Mouse (Mus musculus): ENCODE data around the gene Bmt2.

Gene Bmt2

DNA sequence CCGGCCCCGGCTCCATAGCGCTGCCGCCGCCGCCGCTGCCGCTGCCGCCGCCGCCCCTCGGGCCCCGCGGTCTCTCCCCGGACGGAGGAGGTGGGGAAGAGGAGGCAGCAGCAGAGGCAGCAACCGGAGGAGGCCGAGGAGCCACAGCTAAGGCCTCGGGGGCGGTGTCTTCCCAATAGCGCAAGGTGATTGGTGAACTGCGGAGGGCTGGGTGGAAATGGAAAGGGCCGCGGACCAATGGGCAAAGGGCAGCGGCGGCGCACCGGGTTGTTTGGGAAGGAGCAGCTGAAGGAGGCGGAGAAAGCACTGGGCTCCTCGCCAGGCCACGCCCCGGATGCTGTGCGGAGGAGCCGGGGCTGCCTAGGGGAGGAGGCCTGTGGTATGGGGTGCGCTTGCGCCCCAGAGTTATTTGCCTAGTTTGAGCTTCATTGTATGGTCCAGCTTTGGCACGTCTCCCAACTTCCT lies at the start of gene Bmt2:
Bmt2 (minus strand) TSS at position 149 of the 465 bp plus-strand sequence.
- peak; percentile 99 for DNase-seq (ENCODE audit: low spot score in 2 of 2)

DNA sequence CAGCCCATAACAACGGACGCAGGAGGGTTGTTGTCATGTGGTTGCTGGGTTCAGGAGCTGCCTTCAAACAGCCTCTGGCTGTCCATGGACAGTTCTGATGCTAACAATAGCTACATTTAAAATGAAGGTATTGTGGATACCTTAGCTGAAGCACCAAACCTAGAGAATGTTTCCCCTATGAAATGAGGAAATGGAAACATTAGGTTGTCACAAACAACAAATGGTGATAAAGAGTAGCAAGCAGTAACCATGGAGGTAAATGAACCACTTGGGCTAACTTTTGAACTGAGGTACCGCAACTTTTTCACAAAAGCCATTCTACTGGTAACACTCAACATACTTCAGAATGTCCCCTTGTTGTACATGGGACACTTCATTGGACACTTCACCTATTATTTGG lies 44.4 kb upstream of the Bmt2 start:
- DNase-seq (ENCODE audit: low spot score in 2 of 2) = no peak

DNA sequence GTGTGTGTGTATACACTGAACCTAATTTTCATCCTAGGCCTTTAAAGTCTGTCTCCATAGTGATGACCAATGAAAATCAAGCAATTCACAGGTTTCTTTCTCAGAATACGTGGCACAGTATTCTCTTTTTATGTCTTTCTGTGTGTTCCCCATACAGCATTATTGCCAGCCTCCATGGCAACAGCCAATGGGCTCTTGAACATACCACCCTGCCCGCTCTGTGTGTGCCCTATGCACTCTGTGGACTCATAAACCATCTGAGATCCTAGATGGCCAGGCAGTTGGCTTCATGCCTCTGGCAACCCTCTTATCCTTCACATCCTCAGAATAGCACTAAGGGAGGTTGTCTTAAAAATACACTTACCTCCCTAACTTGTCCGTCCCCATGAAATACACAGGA lies 37.1 kb upstream of the Bmt2 start:
- DNase-seq (ENCODE audit: low spot score in 2 of 2) = no peak

DNA sequence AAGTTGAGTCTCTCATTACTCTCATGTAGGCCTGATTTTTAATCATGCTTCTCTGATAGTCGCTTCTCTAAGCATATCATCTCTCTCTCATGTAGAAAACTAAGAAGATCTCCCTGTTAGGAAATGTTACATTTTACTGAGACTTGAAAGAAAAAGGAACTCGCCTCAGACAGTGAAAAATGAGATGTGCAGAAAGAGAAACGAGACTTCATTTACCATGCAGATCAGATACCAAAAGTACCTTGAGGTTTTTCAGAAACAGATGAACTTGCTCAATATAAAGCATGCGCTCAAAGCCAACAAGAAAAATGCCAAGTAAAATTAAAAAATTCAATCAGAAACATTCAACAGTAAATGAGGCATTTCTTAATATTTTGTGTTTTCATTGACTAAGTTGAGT lies 19.1 kb upstream of the Bmt2 start:
- no peak for DNase-seq (ENCODE audit: low spot score in 2 of 2)

DNA sequence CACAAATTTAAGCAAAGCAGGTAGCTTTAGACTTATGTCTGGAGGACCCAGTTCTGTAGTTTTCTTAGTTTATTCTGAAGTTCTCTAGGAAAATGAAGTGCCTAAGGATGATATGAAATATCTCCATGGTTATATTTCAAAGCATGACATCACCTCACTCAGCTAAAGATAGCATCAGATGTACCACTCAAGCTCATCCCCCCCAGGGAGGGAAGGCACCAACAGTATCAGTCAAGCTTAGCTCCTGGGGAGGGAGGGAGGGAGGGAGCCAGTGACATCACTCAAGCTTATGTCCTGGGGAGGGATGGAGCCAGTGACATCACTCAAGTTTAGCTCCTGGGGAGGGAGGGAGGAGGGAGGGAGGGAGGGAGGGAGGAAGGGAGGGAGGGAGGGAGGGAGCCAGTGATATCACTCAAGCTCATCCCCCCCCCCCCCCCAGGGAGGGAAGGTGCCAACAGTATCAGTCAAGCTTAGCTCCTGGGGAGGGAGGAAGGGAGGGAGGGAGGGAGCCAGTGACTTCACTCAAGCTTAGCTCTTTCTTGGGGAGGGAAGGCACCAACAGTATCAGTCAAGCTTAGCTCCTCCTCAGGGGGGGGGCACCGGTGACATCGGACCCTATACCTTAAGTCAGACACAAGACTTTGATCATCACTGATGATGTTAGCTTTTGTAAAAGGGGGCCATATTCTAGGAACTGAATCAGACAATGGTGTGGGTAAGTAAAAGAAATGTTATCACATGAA lies 17.5 kb upstream of the Bmt2 start:
- DNase-seq (ENCODE audit: low spot score in 2 of 2) = no peak

DNA sequence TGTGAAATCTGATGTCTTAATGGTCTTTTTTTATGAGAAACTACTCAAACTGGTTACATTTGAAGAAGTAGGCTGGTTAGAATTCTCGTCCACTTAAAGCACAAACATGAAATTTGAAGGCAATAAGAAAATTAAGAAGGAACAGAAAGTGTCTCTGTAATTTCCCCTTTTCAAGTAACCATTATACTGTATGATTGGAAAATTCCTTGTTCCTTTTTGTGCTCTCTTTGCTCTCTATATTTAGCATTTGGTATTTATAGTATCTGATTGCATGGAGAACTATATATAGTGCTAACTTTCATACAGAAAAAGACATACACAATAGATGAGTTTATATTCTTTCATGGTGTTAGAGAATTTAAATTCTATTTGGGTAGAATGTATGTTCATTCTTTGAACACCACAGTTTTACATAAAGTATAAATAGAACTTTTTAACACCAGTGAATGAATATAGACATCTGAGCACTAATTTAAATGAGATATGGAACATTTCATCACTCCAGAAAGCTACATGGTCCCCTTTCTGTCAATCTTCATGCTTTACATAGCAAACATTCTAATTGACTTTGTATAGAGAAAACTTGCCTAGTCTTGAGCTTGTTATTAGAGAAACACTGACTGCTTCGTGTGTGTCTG lies 14.0 kb upstream of the Bmt2 start:
- no peak for DNase-seq (ENCODE audit: low spot score in 2 of 2)

DNA sequence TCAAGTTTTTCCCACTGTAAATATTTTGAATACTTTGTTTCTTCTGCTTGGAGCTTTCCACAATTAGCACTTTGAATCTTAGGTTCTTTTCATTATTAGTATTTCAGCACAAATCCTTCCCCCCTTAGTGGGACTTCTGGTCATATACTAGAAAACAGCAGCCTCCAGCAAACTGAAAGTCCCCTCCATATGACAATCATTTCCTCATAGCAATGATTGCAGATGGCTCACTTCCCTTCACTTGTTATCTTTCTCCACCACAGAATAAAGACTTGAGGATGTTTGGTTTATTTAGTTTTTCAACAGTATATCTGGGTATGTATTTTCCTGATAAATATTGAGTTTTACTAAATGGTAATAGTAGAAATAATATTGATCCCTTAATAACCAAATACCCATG lies 12.6 kb upstream of the Bmt2 start:
- no peak for DNase-seq (ENCODE audit: low spot score in 2 of 2)

DNA sequence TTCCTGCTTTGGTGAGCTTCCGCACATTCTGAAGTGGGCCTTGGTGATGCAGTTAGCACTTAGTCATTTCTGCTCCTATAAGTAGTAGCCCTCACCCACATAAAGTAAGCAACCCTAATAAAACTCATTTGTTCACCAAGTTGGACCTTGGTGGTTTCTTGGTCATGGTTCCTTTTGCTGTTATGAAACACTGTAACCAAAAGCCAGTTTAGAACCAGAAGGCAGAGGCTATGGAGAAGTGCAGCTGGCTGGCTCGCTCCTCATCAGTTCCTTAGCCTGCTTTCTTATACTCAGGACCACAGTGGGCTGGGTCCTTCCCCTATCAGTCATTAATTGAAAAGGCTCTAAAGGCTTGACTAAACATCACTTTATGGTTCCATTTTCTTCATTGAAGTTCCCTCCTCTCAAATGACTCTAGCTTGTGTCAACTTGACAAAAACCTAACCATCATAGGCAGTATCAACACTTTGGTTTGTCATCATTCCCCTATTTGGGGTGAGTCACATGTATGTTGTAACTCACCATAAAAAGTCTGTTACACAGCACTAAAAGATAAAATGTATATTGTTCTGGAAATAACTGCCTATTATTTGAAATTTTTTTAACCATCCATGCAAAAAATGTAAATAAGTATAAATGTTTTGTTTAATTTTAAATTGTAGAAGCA lies 6.3 kb upstream of the Bmt2 start:
- DNase-seq (ENCODE audit: low spot score in 2 of 2) = no peak

DNA sequence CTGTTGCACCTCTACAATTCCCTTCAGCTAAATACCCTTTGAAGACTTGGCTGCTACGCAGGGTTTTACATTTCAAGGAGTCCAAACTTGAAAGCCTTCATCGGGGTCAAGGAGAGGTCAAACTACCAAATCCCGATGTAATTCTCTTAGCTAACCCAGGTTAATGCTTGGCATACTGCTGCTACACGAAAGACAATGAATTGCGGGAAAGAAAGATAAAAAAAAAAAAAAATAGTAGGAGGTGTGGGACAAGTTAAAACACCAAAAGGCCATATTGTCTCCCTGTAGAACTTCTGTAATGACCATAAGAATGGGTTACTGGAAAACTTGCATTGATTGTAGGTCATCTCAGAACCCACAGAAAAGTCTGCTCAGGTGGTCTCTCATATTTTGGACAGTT lies 583 bp upstream of the Bmt2 start:
- no peak for DNase-seq (ENCODE audit: low spot score in 2 of 2)

DNA sequence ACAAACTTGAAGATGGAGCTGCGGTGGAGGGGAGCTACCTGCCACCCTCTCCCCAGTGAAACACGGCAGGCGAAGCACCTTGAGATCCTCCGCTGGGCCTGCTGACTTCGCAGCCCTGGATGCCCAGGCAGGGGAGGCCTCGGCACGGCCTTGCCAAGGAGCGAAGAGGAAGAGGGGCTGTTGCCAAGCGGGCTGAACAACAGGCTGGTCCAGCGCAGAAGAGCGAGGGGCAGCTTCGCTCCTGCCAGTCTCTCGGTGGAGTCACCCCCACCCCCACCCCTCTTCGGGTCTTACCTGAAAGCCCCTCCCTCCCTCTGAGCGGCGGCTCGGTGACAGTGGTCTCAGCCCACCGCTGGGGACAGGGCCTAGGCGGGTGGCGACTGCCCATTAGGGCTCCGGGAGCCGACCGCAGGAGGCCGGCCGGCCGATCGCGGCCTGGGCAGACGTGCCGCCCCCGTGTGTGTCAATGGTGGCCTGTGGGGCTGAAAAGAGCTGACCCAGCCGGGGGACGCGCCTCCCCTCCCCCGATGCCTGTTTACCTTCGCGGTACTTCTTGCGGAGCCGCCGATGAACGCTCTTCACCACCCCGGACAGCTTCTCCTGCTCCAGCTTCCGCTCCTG lies 515 bp downstream of the Bmt2 start:
- DNase-seq (ENCODE audit: low spot score in 2 of 2) = peak; percentile 25 to 56

DNA sequence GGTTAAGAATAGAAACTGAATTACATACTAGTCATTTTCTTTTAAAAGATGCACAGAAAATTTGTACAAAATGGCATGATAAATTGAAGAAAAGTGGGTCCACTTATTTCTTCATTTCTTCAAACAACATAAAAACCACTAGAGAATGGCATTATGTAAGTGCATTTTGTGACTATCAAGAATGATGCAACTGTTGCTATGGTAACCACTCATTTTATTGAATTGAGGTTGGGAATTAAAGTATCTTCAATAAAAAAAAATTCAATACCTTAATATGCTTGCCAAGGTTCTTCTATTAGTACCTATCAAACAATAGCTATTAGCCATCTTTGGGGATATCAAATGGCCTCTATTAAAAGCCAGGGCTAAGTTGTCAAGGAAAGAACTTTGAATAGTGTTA lies 1.6 kb downstream of the Bmt2 start:
- no peak for DNase-seq (ENCODE audit: low spot score in 2 of 2)

DNA sequence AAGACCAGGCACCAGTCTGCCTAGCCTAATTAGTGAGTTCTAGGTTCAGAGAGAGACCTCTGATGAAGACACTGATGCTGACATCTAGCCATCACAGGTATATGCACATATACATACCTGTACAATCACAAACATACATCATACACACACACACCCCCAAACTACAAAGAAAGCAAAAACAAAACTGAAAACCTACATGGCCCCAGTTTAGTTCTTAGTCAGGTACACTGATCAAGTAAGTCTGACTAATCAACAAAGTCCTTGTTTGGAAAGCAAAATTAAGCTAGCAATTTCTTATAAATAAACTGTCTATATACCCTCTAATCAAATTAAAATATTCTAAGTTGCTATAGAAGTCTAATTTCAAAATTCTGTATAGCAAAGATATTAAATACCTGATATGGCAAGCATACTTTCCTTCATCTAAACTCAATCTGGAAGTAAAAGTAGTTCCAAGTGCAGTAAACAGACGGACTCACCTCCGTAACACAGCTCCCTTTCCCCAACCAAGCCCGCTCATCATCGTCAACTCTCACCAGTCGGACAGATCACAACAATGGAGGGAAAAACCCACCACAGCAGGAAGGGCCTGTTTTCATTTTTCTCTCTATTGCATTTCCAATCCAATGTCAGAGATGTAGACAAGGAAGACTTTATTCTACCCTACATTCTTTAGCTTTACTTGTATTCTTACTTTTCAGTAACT lies 3.0 kb downstream of the Bmt2 start:
- no peak for DNase-seq (ENCODE audit: low spot score in 2 of 2)

DNA sequence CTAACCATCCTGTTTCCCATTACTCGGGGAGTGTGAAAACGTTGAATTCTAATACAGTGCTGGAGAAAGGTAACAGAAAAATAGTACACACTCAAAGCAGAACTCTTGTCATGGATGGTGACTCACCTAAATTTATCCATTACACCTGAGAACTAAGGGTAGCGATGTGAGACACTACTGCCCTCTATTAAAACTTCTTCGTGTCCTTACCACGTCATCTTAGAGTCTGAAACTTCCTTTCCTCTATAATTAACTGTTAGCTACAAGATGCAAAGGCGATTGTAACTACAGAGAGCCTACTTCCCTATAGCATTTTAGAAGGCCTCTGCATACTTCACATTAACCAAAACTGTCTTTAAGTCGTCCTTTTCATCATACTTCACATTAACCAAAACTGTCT lies 12.1 kb downstream of the Bmt2 start:
- DNase-seq (ENCODE audit: low spot score in 2 of 2) = no peak

DNA sequence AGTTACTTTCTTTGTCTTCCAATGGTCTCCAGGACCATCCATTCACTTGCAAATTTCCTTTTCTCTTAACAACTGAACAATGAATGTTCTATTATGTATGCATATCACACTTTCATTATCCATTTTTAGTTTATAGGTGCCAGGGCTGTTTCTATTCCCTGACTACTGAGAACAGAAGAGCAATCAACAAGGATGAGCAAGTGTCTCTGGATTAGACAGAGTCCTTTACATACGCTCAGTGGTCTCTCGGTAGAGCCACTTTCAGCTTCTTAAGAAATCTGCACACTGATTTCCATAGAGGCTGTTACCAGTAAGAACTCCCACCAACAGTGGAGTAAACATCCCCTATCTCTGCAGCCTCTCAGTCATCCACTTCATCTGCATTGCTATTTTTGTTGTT lies 19.8 kb downstream of the Bmt2 start:
- DNase-seq (ENCODE audit: low spot score in 2 of 2) = no peak

DNA sequence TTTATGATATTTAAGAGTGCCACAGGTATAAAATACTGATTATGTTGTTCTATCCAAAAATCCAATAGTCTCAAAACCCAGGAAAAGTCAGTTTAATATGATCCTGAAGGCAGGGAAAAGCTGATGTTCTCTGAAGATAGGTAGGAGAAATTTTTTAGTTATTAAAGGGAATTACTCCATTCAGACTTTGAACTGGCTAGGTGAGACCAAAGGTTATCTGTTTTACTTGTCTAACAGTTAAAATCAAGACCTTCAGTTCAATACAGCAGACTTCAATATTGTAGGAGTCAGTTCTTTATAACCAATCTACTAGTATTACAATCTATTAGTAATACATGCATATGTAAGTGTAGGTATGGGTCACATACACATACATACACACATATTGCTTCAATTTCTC lies 23.7 kb downstream of the Bmt2 start:
- DNase-seq (ENCODE audit: low spot score in 2 of 2) = no peak

DNA sequence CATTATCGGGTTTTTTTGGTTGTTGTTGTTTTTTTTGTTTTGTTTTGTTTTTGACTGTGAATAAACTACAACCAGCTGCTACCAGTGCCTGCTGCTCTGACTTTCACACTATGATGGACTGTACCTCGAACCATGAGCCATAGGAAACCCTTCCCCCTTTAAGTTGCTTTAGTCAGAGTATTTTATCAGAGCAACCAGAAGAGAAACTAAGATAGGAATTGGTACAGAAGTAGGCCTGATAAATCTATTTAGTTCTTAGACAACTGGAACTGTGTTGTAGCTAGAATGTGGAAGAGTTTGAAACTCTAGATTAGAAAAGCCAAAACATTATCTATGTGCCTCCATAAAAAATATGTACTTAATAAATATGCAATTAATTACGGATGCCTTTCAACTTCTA lies 25.5 kb downstream of the Bmt2 start:
- no peak for DNase-seq (ENCODE audit: low spot score in 2 of 2)

DNA sequence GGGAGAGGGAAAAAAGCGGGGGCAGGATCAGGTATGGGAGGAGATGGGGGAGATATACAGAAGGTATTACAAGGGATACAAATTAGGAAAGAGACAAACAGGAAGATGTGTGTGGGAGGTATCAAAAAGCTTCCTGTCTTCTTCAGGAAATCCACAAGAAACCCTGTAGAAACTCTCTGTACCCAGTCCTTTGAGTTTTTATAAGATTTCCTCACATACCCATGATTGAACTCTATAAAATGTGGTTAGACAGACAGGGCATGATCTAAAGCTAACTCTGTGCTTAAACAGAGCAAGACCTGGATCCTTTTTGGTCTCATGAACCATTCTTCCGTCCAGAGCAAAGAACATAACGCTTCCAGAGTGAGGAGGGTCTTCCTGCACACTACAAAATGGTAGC lies 26.9 kb downstream of the Bmt2 start:
- no peak for DNase-seq (ENCODE audit: low spot score in 2 of 2)

DNA sequence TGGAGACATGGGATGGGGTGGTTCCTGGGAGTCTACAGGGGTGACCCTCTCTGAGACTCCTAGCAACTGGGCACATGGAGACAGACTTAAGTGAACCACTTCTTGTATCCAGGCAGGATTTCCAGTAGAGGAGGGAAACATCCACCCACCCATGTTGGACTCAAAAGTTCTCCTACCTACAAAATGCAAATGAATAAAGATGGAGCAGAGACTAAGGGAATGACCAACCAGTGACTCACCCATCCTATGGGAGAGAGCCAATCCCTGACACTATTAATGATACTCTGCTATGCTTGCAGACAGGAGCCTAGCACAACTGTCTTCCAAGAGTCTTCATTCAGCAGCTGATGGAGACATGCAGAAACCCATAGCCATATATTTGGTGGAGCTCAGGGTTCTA lies 29.5 kb downstream of the Bmt2 start:
- no peak for DNase-seq (ENCODE audit: low spot score in 2 of 2)

DNA sequence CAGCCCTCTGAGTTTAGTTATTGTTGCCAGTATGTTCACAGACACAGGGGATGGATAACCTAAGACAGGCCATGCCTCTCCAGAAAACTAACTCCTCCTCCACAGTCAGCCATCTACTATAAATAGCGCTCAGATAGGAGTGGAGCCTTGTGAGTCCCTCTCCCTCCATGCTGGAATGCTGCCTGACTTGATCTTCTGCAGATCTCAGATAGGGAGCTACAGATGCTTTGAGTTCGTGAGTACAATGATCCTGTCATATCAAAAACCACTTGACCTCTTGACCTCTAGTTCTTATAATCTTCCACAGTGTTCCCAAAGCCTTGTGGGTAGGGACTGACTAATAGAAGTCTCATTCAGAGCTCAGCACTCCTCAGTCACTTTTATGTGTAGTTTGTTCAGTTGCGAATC lies 41.2 kb downstream of the Bmt2 start:
- peak in 1 of 2 experiments; percentile 22 for DNase-seq (ENCODE audit: low spot score in 2 of 2)

DNA sequence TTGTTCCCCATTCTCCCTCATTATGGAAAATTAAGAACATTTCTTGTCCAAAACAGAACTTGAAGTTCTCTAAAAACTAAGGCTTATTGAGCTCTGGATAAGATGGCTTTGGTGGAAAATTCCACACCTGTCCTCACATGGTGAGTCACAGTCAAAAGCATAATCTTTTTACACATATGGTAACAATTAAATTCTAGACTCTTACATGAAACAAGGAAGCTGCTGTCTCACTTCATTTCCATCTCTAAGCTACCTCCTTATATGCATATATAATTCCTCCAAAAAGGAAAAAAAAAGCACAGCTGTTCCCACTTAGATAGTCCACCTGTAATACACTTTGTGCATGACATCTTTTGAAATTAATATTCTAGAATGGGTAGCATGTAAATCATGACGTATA lies 45.2 kb downstream of the Bmt2 start:
- DNase-seq (ENCODE audit: low spot score in 2 of 2) = no peak

DNA sequence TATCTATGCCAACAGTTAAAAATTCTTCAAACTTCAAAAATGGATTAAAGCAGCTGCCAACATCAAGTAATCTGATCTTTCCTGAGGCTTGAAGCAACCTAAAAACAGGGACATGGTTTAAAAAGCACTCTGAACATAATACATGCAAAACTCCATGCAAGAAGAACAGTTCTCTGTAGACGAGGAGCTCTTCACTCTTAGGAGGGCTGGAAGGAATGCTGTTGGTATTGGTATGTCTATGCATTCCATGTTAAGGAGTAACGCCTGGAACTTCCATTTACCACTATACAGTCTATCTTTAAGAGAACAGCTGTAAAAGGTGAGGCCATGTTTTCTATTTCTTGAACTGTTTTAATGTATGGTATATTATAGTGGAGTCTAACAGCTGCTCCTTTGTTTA lies 47.2 kb downstream of the Bmt2 start:
- DNase-seq (ENCODE audit: low spot score in 2 of 2) = no peak

DNA sequence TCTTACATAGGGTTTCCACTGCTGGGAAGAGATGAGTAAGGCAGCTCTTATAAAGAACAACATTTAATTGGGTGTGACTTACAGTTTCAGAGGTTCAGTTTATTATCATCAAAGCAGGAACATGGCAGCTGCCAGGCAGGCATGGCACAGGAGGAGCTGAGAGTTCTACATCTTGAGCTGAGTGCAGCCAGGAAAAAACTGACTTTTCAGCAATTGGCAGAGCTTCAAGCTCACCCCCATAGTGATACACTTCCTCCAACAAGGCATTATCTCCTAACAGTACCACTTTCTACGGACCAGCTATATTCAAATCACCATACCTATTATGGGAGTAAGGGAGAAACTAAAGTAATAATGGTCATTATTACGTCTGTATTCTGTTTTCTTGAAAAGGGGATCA lies 58.1 kb downstream of the Bmt2 start:
- no peak for DNase-seq (ENCODE audit: low spot score in 2 of 2)

All from urinary bladder, adult 18-20 months (tissue).